Mouse (Mus musculus) adrenal gland, postnatal 25 days (tissue): ENCODE results near the gene Gm5916. TPM values are rescaled to one million over a fixed set of nuclear protein-coding genes. Genes with fewer than 3 reads are reported as not detected.

Experiments used
- DNase-seq: peaks from one replicate; pipeline ENCODE4 v3.0.0; 2021; ENCODE audit warnings: mixed read lengths
- long read RNA-seq: library from polyadenylated mRNA; stranded (forward); transcript quantifications from one replicate; pipeline ENCODE4 v2.0.0, GENCODE M21; 2021
- total RNA-seq: library from RNA; stranded (reverse); gene quantifications from 2 replicates; pipeline ENCODE4 v1.2.3, GENCODE M21; 2021

Gene Gm5916
- total RNA-seq, result not detected in 2 replicates
- long read RNA-seq, result 0 reads

GRCm38 (mm10) chr9:36128679-36129078 is at the start of gene Gm5916:
Gene Gm5916 (minus strand): TSS chr9:36128779.
- DNase-seq, result no peak

Other genes starting within 250 kb of the Gm5916 start
- not detected in 2 replicates for gene 9230113P08Rik, start 220.4 kb downstream of the Gm5916 start, total RNA-seq